Mouse (Mus musculus) spleen, adult 2 months (tissue): ENCODE results near the gene Esx1. TPM values are rescaled to one million over a fixed set of nuclear protein-coding genes. Genes with fewer than 3 reads are reported as not detected.

Source experiments
- DNase-seq, 2 experiments: peaks; one replicate each; pipeline versions ENCODE4 v3.0.0 to v3.0.0-alpha.2; 2012 to 2021; ENCODE audit warnings: low spot score in 2 of 2, low read depth in 1 of 2
- H3K27ac ChIP-seq: fragments of 200-500 bp; 2 replicates; pipeline ENCODE4 v1.5.1; 2012; ENCODE audit warnings: low read length, inconsistent platforms; ENCODE audit not compliant: insufficient read depth
- H3K27me3 ChIP-seq: fragments of 200-500 bp; 2 replicates; pipeline ENCODE4 v1.6.1; 2012; ENCODE audit warnings: mild to moderate bottlenecking, moderate library complexity, low read length, inconsistent platforms; ENCODE audit not compliant: control insufficient read depth, insufficient read depth
- H3K36me3 ChIP-seq: fragments of 200-500 bp; 2 replicates; pipeline ENCODE4 v1.6.1; 2012; ENCODE audit warnings: mild to moderate bottlenecking, low read length, inconsistent platforms; ENCODE audit not compliant: control insufficient read depth, insufficient read depth
- H3K4me1 ChIP-seq: fragments of 200-500 bp; 2 replicates; pipeline ENCODE4 v1.6.1; 2011; ENCODE audit warnings: inconsistent platforms; ENCODE audit not compliant: control insufficient read depth, insufficient read depth, insufficient read length
- H3K4me3 ChIP-seq: fragments of 200-500 bp; 2 replicates; pipeline ENCODE4 v1.5.1; 2011; ENCODE audit warnings: mild to moderate bottlenecking, inconsistent platforms; ENCODE audit not compliant: insufficient read depth, insufficient read length; ENCODE audit errors: extremely low read depth
- CTCF ChIP-seq: fragments of 200-500 bp; IDR thresholded peaks from 2 replicates; pipeline ENCODE4 v1.5.1; 2011; ENCODE audit warnings: mild to moderate bottlenecking, inconsistent platforms; ENCODE audit not compliant: insufficient read depth, insufficient read length, insufficient replicate concordance; ENCODE audit errors: extremely low read depth
- POLR2A ChIP-seq: fragments of 200-500 bp; IDR thresholded peaks from 2 replicates; pipeline ENCODE4 v1.6.1; 2011; ENCODE audit warnings: low read depth, low read length, inconsistent platforms
- WGBS: fragments of 180-500 bp; shearing (Covaris S2); methylation state at CpG from one replicate; pipeline ENCODE4 v1.1.7; 2018; 5-methylcytosine and 5-hydroxymethylcytosine counted together
- polyA plus RNA-seq: library from polyadenylated mRNA; depleted of rRNA; stranded (reverse); fragments of >200 nt; gene quantifications from 2 replicates; pipeline ENCODE4 v1.2.3, GENCODE M21; 2012

Esx1 gene
- polyA plus RNA-seq, 1 experiment = not detected

DNA sequence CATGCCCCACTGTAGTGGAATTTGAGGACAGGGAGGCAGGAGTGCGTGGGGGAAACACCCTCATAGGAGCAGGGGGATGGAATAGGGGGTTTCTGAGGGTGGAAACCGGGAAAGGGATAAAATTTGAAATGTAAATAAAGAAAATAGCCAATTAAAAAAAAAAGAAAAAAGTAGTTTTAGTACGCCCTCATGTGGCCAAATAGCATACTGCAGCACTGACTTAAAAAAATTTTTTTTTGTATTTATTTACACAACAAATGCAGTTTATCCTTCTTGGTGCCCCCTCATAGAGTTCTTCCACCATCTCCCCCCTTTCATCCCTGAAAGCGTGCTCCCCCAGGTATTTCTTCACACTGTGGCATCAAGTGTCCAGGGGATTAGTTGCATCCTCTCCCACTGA is 22.8 kb upstream of the Esx1 start:
- TF ChIP-seq CTCF (no peak), POLR2A (no peak)
- no peak overlapping the region for H3K4me3 ChIP-seq
- H3K27ac ChIP-seq = no peak overlapping the region
- H3K36me3 ChIP-seq = no peaks in the 10 kb centered on the region
- DNase-seq = no peak
- 29% methylated on average over 4 of the region's 4 CpGs for WGBS
- no peaks in the 10 kb centered on the region for H3K4me1 ChIP-seq
- H3K27me3 ChIP-seq = no peaks in the 10 kb centered on the region

- no peak for DNase-seq
- WGBS = 90% methylated on average over 4 of the region's 4 CpGs
- H3K4me3 ChIP-seq = no peak overlapping the region
- no peaks in the 10 kb centered on the region for H3K27me3 ChIP-seq
- TF ChIP-seq CTCF = no peak
- no peak for TF ChIP-seq POLR2A
- H3K4me1 ChIP-seq = no peaks in the 10 kb centered on the region
- no peaks in the 10 kb centered on the region for H3K36me3 ChIP-seq
- no peak overlapping the region for H3K27ac ChIP-seq
Measured at GRCm38 (mm10) chrX:137143726-137144125, 21.8 kb upstream of the Esx1 start.

- no peak for TF ChIP-seq POLR2A
- no peak for TF ChIP-seq CTCF
- H3K27me3 ChIP-seq = no peaks in the 10 kb centered on the region
- H3K4me1 ChIP-seq = no peaks in the 10 kb centered on the region
- DNase-seq = no peak
- H3K4me3 ChIP-seq = no peak overlapping the region
- no peak overlapping the region for H3K27ac ChIP-seq
- WGBS = 41% methylated on average over 2 of the region's 2 CpGs
- H3K36me3 ChIP-seq = no peaks in the 10 kb centered on the region
Measured at GRCm38 (mm10) chrX:137142546-137142945, 20.7 kb upstream of the Esx1 start.

GRCm38 (mm10) chrX:137141669-137142068 is 19.8 kb upstream of the Esx1 start:
- no peaks in the 10 kb centered on the region for H3K4me1 ChIP-seq
- no peaks in the 10 kb centered on the region for H3K36me3 ChIP-seq
- 25% methylated on average over 6 of the region's 6 CpGs for WGBS
- H3K4me3 ChIP-seq = no peak overlapping the region
- TF ChIP-seq POLR2A = no peak
- TF ChIP-seq CTCF = peak; percentile 43; the same call in 1 of the 2 replicates
- no peak overlapping the region for H3K27ac ChIP-seq
- peak; percentile 15 to 21 for DNase-seq
- no peaks in the 10 kb centered on the region for H3K27me3 ChIP-seq

DNA sequence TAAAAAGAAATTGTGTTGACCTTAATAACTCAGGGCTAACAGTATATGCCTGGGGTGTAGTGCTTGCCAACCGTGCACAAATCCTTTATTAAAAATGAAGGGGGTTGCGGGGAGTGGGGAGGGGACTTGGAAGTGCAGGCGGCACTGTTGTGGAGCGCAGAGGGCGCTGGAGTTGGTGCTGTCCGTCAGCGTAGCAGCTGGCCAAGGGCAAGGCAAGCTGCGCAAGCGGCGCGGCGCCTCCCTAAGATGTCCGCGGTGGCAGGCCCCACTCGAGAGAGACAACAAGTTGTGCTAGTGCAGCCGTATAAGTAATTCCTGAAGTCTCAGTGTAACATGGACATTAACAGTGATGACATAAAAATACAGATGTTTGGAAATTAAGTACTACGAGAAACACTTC is 5.7 kb upstream of the Esx1 start:
- H3K4me3 ChIP-seq = no peak overlapping the region
- 26% methylated on average over 17 of the region's 17 CpGs for WGBS

DNA sequence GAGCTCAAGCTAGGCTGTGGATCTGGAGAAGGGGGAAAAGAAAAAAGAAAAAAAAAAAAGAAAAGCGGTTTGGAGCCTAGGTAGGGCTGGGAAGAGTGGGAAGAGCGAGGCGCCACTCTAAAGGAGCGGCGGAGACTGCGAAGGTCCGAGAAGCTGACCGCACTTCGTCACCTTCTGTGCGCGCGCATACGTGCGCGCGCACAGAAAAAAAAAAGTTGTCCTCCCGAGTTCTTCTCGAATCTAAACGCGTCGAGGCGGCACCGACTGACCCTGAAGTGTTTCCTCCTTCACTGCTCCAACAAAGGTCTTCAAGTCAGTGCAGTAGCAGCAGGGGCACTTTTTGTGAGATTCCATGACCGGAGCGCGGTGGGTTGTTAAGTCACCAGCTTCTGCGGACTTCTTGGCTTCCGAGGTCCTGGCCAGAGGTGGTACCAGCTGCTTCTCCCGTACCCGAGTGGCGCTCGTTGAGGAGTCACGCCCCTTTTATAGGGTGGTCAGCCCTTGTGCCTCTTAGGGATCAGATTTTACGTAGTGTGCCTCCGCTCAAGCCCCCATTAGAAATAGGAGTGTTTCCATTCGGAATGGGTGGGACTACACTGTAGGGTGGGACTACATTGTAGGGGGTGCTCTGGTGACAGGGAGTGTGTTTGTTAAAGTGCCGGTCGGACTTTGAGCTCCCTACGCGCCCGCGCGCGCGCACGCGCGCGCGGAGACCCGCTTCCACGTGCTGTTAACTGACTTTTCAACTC is 2.0 kb downstream of the Esx1 start:
- Histone ChIP-seq H3K4me1 (no peaks in the 10 kb centered on the region; the same call in none of the 2 replicates), H3K27ac (no peak overlapping the region), H3K36me3 (no peaks in the 10 kb centered on the region), H3K27me3 (no peaks in the 10 kb centered on the region; the same call in 1 of the 2 replicates), H3K4me3 (peak overlapping the region; percentile 8; the same call in 1 of the 2 replicates)
- no peak for DNase-seq
- WGBS = 26% methylated on average over 52 of the region's 52 CpGs
- TF ChIP-seq CTCF (no peak), POLR2A (no peak)

More for the DNA sequence above, 5.7 kb upstream of the Esx1 start:
- no peak for DNase-seq
- H3K36me3 ChIP-seq = no peaks in the 10 kb centered on the region
- H3K27me3 ChIP-seq = no peaks in the 10 kb centered on the region
- TF ChIP-seq CTCF (no peak), POLR2A (no peak)
- H3K4me1 ChIP-seq = no peaks in the 10 kb centered on the region
- H3K27ac ChIP-seq = no peak overlapping the region
